Mouse (Mus musculus) liver, embryonic 14.5 days (tissue): ENCODE results near the gene Igdcc3.
A peak's percentile ranks its signal among the peaks of the same experiment; 100 is the strongest.

Source experiments
- CTCF ChIP-seq: IDR thresholded peaks from 2 replicates; pipeline ENCODE4 v1.5.1; 2016; ENCODE audit warnings: antibody characterized with exemption, low read depth, control low read depth
- EP300 ChIP-seq: IDR thresholded peaks from 2 replicates; pipeline ENCODE4 v1.6.1; 2016; ENCODE audit warnings: antibody characterized with exemption, low read depth

DNA sequence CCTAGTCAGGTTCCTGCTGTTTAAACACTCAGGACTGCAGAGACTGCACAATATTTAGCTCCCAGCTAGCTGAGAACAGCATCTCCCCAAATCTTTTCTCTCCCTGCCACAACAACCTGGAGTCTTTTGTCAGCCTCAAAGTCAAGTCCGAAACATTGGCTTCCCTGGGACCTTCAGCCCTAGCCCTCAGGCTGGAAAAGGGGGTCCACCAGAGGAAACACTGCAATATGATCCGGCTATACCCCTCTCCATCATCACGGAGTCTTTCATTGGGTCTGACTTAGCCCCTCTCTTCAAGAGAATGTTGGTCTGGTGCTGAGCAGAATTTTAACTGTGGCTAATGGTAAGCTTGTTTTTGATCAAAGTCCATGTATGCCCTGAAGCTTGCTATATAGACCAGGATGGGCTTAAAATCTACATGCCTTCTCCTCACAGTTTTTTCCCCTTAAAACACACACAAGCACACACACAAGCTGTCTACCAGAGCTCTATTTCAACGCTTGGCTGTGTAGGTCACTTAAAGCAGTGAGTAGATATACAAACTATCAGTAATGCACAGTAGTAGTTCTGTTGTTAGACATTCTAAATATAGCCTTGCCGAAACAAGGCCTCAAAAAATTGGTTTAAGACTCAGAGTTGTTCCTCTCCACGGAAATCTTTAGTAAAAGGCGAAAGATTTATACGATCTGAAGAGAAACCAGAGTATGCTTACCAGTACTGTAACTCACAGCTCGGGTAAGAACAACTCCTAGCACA is 55.2 kb downstream of the Igdcc3 start:
- TF ChIP-seq CTCF (no peak), EP300 (peak; percentile 78)
